Mouse (Mus musculus) lung, adult 10 weeks (tissue): ENCODE results near the gene Isy1. TPM values are rescaled to one million over a fixed set of nuclear protein-coding genes. Genes with fewer than 3 reads are reported as not detected.

Experiments
- polyA plus RNA-seq: library from polyadenylated mRNA; stranded (reverse); fragments of 350-450 nt; fragmentation: Illumina TruSeq; extraction: RNeasy Lipid Tissue Mini Kit (QIAGEN cat#74804); gene quantifications from one replicate; pipeline ENCODE4 v1.2.3, GENCODE M21; 2014; ENCODE audit warnings: low read depth, low replicate concordance; ENCODE audit not compliant: insufficient read depth

The Isy1 gene
- polyA plus RNA-seq, result 23.1 TPM

GRCm38 (mm10) chr6:87838551-87839197, at the start of gene Isy1:
Gene Isy1, minus strand, starts transcription at chr6:87838798.

GRCm38 (mm10) chr6:87887594-87888233, 49.1 kb upstream of the Isy1 start, which contains the start of gene Copg1:
Gene Copg1, plus strand, starts transcription at chr6:87887814.

GRCm38 (mm10) chr6:87850900-87851614, 12.5 kb upstream of the Isy1 start, which contains the start of gene Cnbp:
Gene Cnbp, minus strand, starts transcription at chr6:87851106.

GRCm38 (mm10) chr6:87835695-87836094, 2.9 kb downstream of the Isy1 start, which contains the start of gene Gm45140:
Gene Gm45140, minus strand, starts transcription at chr6:87835795.

GRCm38 (mm10) chr6:87811675-87812338, 26.8 kb downstream of the Isy1 start, which contains the start of gene Rab43:
Gene Rab43, minus strand, starts transcription at chr6:87812164.

GRCm38 (mm10) chr6:87777842-87778241, 60.8 kb downstream of the Isy1 start, which contains the start of gene Gp9:
Gene Gp9, plus strand, starts transcription at chr6:87778072.

Other genes with a start within 250 kb of the Isy1 start
- gene Prokr1, start 248.1 kb downstream of the Isy1 start, polyA plus RNA-seq, result 0.12 TPM
- gene Aplf, start 166.6 kb downstream of the Isy1 start, polyA plus RNA-seq, result 2.8 TPM
- 2.0 TPM for gene Efcc1, start 107.9 kb downstream of the Isy1 start, polyA plus RNA-seq
- gene Gp9, start 60.7 kb downstream of the Isy1 start, polyA plus RNA-seq, result 4.0 TPM
- gene Rab43, start 26.6 kb downstream of the Isy1 start, polyA plus RNA-seq, result 8.8 TPM
- gene Gm45140, start 3.0 kb downstream of the Isy1 start, polyA plus RNA-seq, result 2.6 TPM
- 343 TPM for gene Cnbp, start 12.3 kb upstream of the Isy1 start, polyA plus RNA-seq
- 34.2 TPM for gene Copg1, start 49.0 kb upstream of the Isy1 start, polyA plus RNA-seq
- 17.0 TPM for gene Hmces, start 75.1 kb upstream of the Isy1 start, polyA plus RNA-seq
- gene H1fx, start 142.8 kb upstream of the Isy1 start, polyA plus RNA-seq, result 3.4 TPM
- 197 TPM for gene Rab7, start 206.5 kb upstream of the Isy1 start, polyA plus RNA-seq
- 123 TPM for gene Rpn1, start 245.7 kb upstream of the Isy1 start, polyA plus RNA-seq